Mouse (Mus musculus) forebrain, embryonic 13.5 days (tissue): Measurements from ENCODE around the gene Acsl1. TPM values are rescaled to one million over a fixed set of nuclear protein-coding genes. Genes with fewer than 3 reads are reported as not detected.

Experiments used
- ATAC-seq: fragments of 200-750 bp; cut with Nextera tagmentation; 2 replicates; pipeline ENCODE4 v1.8.0; 2017
- H3K27ac ChIP-seq: fragments of 300-500 bp; sonication (generic); 2 replicates; pipeline ENCODE4 v1.5.1; 2015; ENCODE audit warnings: inconsistent platforms, mild to moderate bottlenecking, moderate library complexity
- H3K27me3 ChIP-seq: fragments of 300-500 bp; sonication (generic); 2 replicates; pipeline ENCODE4 v1.6.1; 2015; ENCODE audit warnings: mild to moderate bottlenecking, inconsistent platforms
- H3K36me3 ChIP-seq: fragments of 300-500 bp; sonication (generic); 2 replicates; pipeline ENCODE4 v1.6.1; 2015; ENCODE audit warnings: mild to moderate bottlenecking, inconsistent platforms; ENCODE audit not compliant: poor library complexity, severe bottlenecking
- H3K4me1 ChIP-seq: fragments of 300-500 bp; sonication (generic); 2 replicates; pipeline ENCODE4 v1.6.1; 2015; ENCODE audit warnings: inconsistent platforms
- H3K4me2 ChIP-seq: fragments of 300-500 bp; sonication (generic); 2 replicates; pipeline ENCODE4 v1.6.1; 2015; ENCODE audit warnings: inconsistent platforms, mild to moderate bottlenecking, moderate library complexity
- H3K4me3 ChIP-seq: fragments of 300-500 bp; sonication (generic); 2 replicates; pipeline ENCODE4 v1.5.1; 2015; ENCODE audit warnings: mild to moderate bottlenecking, inconsistent platforms
- H3K9ac ChIP-seq: fragments of 300-500 bp; sonication (generic); 2 replicates; pipeline ENCODE4 v1.6.1; 2015; ENCODE audit warnings: mild to moderate bottlenecking, inconsistent platforms
- H3K9me3 ChIP-seq: fragments of 300-500 bp; sonication (generic); replicated peaks from 2 replicates; pipeline ENCODE4 v1.6.1; 2016; ENCODE audit warnings: inconsistent platforms
- WGBS: fragments of 180-500 bp; shearing (Covaris S2); methylation state at CpG from one replicate; pipeline ENCODE4 v1.1.7; 2015; 5-methylcytosine and 5-hydroxymethylcytosine counted together
- polyA plus RNA-seq: library from polyadenylated mRNA; unstranded; fragments of >200 nt; fragmentation: Nextera tagmentation; extraction: Ambion mirVana; gene quantifications from 2 replicates; pipeline ENCODE4 v1.2.1, GENCODE M21; 2015

Acsl1 gene
- polyA plus RNA-seq, 1 experiment from 2014 or later: 5.8 TPM

DNA sequence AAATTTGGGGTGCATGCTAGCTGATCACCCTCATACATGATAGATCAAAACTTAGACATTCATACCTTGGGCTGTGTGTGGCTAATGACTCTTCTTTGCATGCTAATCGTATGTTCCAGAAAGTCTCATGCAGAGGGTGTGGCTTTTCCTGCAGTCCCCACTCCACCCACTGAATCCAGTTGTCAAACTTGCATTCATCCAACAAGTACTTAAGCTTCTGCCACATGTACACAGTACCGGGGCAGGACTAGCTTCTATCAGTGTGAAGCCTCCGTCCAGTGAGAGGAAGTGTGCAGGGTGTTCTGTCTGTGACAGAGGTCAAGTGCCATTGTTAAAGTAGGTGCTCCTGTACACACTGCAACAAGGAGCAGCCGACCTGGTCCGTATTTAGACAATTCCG is 26.0 kb downstream of the Acsl1 start:
- 89% methylated on average over 6 of the region's 6 CpGs for WGBS
- no peaks in the 10 kb centered on the region for H3K36me3 ChIP-seq
- H3K9ac ChIP-seq: no peak overlapping the region

DNA sequence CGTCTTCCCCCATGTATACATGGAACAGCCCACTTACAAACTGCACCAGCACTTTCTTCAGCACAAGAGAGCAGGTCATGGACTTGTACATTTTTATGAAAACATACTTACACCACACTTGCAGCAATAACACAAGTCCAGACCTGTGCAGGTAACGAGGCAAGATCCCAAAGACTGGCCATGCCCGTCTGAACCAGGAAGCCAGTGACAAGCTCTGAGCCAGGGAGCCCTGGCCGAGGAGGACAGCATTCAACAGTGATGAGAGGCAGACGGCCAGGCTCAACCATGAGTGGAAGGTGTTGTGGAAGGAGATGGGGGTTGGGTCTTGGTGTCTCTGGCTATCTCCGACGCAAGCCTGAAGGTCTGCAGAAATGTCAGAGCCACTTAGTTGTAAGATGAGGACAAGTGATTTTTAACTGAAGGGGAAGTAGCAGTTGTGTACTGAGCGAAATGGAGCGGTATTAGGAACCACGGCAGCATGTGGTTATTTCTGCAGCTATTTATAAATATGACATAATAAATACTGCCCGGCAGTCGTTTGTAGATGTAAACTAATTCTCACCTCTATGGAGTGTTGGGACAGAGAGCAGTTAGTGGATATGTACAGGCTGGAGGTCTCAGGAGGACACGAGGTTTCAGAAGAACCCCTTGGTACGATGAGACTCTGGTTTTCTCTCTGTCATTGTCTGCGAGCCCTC is 26.6 kb downstream of the Acsl1 start:
- H3K4me1 ChIP-seq: peaks cover 9% of the 10 kb centered on the region
- H3K27me3 ChIP-seq: no peaks in the 10 kb centered on the region
- no peaks in the 10 kb centered on the region for H3K36me3 ChIP-seq
- no peak for ATAC-seq
- H3K9ac ChIP-seq: no peak overlapping the region
- 87% methylated on average over 15 of the region's 15 CpGs for WGBS
- H3K4me2 ChIP-seq: no peak overlapping the region
- no peaks in the 10 kb centered on the region for H3K9me3 ChIP-seq
- H3K27ac ChIP-seq: no peak overlapping the region
- no peak overlapping the region for H3K4me3 ChIP-seq

More for the DNA sequence above, 26.0 kb downstream of the Acsl1 start:
- Histone ChIP-seq H3K4me1 (peaks cover 7% of the 10 kb centered on the region), H3K9me3 (no peaks in the 10 kb centered on the region), H3K27me3 (no peaks in the 10 kb centered on the region), H3K4me2 (no peak overlapping the region), H3K4me3 (no peak overlapping the region), H3K27ac (no peak overlapping the region)
- no peak for ATAC-seq

DNA sequence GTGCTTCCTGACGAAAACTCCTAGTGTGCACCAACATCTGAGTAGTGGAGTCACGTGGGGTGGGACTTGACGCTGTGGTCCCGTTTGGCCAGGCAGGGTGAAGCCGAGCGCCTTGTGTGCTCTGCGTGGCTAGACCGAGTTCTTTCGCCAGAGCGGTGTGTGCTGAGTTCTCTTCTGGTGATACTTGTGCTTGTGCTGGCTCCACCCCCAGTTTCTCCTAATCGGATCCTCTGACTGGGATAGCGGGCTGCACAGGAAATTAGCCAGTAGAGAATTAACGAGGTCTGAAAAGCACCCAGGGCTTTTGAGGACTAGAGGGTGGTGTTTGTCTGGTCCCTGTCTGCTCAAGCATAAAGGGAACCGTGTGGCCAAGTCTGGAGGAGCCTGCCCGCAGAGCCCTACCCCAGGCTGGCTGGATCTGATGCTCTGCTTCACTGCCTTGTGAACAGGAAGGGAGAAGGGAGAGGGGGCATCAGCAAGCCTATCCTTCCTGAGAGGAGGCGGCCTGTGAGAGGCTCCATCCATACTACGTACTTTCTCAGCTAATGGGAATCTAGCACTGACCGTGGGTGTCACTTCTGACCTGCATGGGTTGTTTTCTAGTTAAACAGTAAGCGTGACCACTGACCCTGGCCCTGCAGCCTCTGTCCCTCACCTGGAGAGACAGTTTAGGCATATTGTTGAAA is 28.7 kb downstream of the Acsl1 start:
- no peak overlapping the region for H3K27ac ChIP-seq
- H3K9me3 ChIP-seq: no peaks in the 10 kb centered on the region
- H3K36me3 ChIP-seq: no peaks in the 10 kb centered on the region
- no peak overlapping the region for H3K4me3 ChIP-seq
- H3K27me3 ChIP-seq: no peaks in the 10 kb centered on the region
- H3K4me1 ChIP-seq: peaks cover 14% of the 10 kb centered on the region
- ATAC-seq: peak; percentile 55; the same call in 1 of the 2 replicates
- H3K4me2 ChIP-seq: peak overlapping the region; percentile 40
- no peak overlapping the region for H3K9ac ChIP-seq
- WGBS: 25% methylated on average over 19 of the region's 19 CpGs

DNA sequence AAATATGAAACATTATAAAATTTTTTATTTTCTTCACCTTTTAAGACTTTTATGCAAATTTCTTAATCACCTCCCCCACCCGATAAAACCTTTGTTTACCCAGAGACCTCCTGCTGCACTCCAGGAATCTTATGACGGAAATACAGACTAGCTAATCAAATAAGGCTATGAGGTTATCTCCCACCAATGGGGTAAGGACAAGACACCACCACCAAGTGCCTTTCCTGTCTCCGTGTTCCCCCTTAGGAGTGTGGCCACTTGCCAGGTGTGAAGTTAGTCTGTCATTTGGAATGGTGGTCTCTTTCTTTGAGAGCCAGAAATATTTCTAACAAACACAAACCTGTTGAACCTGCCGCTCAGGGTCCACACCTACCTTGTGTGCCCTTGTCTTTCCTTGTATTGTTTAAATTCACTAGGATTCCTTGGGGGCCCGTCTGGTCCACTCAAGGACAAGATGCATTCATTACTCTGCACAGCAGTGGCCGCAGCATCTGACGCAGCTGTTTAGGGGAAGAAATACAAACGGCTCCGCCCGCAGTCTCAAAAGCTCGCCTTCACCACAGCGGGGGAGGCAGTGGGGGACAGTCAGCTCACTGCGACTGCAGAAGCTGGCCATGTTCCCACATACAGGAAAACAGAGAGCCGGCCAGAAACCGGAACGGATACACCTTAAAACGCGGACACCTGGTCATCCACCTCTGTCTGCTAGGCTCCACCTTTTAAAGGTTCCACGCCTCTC is 31.7 kb downstream of the Acsl1 start:
- H3K36me3 ChIP-seq: no peaks in the 10 kb centered on the region
- peak overlapping the region; percentile 48 for H3K4me2 ChIP-seq
- H3K27me3 ChIP-seq: no peaks in the 10 kb centered on the region
- 20% methylated on average over 19 of the region's 19 CpGs for WGBS
- H3K4me1 ChIP-seq: peaks cover 14% of the 10 kb centered on the region
- peak overlapping the region; percentile 23 for H3K4me3 ChIP-seq
- H3K27ac ChIP-seq: no peak overlapping the region
- no peak overlapping the region for H3K9ac ChIP-seq
- H3K9me3 ChIP-seq: no peaks in the 10 kb centered on the region
- ATAC-seq: no peak

DNA sequence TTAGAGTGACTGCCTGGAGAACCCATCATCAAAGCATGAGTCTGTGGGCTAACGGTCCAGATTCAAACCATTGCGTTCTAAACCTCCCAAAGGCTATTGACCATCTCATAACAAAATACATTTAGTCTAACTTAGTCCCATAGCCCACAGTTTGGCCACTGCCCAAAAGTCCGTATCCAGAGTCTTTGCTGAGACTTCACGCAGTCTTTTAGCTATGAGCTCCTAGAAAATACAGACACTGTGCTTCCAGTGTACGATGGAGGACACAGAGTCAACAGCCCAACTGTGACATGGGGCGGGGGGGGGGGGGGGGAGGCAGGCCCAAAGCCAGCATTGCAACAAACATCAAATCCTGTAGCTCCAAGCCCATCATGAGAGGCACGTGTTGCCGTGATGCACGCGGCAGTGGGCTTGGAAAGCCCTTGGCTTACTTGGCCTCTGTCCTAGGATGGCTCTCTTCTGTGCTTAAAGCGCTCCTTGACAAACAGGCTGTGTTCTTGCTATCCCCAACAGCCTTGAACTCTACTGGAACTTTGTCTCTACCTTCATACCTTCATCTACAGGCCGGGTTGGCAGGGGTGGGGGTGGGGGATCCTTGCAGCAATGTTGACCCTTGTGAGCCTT is 32.3 kb downstream of the Acsl1 start:
- no peaks in the 10 kb centered on the region for H3K27me3 ChIP-seq
- peak overlapping the region; percentile 48 for H3K4me2 ChIP-seq
- no peaks in the 10 kb centered on the region for H3K36me3 ChIP-seq
- H3K27ac ChIP-seq: no peak overlapping the region
- 78% methylated on average over 12 of the region's 12 CpGs for WGBS
- H3K9ac ChIP-seq: no peak overlapping the region
- peaks cover 14% of the 10 kb centered on the region for H3K4me1 ChIP-seq
- H3K9me3 ChIP-seq: no peaks in the 10 kb centered on the region
- no peak for ATAC-seq
- peak overlapping the region; percentile 23 for H3K4me3 ChIP-seq

DNA sequence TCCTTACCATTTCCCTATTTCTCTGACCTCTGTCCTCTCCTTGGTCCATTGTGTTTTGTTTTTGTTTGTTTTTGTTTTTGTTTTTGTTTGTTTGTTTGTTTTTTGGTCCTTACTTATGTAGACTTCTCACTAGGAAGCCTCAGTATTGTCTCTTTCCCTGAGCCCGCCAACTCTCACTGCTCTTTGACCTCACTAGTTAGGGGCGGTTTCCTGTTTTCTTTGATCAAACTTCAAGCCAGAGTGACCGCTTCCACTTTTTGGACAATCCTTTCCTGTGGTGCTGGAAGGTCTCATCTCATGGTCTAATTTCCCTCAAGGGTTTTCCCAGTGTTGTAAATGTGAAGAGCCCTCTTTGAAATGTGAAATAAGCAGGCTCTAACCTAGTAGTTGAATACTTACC is 33.4 kb downstream of the Acsl1 start:
- ATAC-seq: no peak
- 73% methylated on average over 3 of the region's 3 CpGs for WGBS
- Histone ChIP-seq H3K4me3 (no peak overlapping the region), H3K9me3 (no peaks in the 10 kb centered on the region), H3K4me2 (no peak overlapping the region), H3K27me3 (no peaks in the 10 kb centered on the region), H3K9ac (no peak overlapping the region), H3K36me3 (no peaks in the 10 kb centered on the region), H3K27ac (no peak overlapping the region), H3K4me1 (peaks cover 12% of the 10 kb centered on the region)

DNA sequence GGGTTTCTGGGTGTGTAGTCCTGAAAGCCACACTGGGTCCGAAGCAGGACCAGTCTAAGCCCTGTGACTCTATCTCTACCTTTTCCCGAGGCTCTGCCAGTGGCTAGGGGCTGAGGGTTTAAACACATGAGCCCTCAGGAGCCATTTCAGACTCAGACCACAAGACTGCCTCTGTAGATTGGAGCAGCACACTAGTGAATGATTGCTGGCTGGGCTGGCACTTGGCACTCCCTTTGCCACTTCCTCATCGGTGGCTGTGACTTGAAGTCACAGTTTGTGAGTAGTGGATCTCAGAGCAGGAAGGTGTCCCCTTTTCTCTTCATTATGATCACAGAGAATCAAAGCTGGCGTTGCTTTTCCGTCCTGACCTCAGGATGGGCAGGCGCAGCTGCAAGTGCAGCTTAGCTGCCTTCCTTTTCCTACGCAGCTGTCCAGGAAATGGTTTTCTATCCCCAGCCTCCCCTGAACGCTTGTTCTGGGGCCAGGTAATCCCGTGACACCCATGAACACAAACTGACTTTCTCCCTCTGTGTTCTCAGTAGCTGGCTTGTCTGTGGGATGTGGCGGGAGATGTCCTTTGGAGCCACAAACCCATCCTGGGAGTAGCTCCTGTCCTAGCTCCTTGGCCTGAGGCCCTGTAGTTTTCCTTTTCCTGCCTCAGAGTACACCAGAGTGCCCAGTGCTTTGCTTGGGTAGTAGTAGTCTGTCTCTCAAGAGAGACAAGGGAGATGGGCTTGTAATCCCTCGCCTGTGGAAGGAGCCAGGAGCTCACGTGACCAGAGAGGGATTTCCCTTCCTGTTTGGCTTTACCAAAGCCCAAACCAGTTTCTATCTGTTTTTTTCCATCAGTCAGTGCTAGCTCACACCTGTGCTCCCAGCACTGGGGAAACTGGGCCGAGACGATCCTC is 37.9 kb downstream of the Acsl1 start:
- WGBS: 90% methylated on average over 14 of the region's 14 CpGs
- Histone ChIP-seq H3K4me2 (no peak overlapping the region), H3K9me3 (no peaks in the 10 kb centered on the region), H3K36me3 (no peaks in the 10 kb centered on the region), H3K9ac (no peak overlapping the region), H3K4me3 (no peak overlapping the region), H3K27ac (no peak overlapping the region), H3K4me1 (no peaks in the 10 kb centered on the region), H3K27me3 (no peaks in the 10 kb centered on the region)
- no peak for ATAC-seq

DNA sequence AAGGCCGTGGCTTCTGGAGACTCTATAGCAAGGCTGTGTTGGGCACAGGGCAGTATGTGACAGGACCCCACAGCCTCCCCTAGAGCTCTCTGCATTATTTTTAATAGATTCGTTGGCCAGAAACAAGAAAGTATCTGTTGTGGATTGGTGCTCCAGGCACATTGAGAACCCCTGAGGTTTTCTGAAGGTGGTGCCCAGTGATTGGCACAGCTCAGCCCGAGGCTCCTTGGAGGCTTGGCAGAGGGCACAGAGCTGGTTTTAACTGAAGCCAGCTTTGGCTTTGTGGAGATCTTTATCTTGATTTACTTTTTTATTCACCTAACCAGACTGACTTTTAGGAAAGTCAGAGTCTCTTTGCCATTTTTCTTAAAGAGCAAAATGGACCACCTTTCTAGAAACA is 38.6 kb downstream of the Acsl1 start:
- Histone ChIP-seq H3K9me3 (no peaks in the 10 kb centered on the region), H3K9ac (no peak overlapping the region), H3K4me1 (no peaks in the 10 kb centered on the region), H3K36me3 (no peaks in the 10 kb centered on the region), H3K27ac (no peak overlapping the region), H3K4me3 (no peak overlapping the region), H3K27me3 (no peaks in the 10 kb centered on the region), H3K4me2 (no peak overlapping the region)
- 78% methylated on average over 3 of the region's 3 CpGs for WGBS
- no peak for ATAC-seq

DNA sequence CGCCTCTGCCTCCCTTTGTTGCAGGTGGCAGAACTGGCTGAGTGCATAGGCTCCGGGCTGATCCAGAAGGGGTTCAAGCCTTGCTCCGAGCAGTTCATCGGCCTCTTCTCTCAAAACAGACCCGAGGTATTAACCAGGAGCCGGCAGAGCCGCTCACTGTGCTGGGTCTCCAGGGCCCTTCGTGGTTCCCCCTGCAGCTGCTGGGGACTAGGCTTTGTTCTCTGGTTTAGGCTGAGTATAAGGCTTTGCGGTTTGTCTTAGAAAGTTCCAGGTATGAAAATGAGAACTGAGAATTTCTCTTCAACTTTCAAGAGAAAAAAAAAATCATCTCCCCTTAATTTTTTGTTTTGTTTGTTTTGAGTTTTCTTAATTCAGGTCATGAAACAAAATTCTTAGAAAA is 40.5 kb downstream of the Acsl1 start:
- no peak overlapping the region for H3K27ac ChIP-seq
- H3K4me3 ChIP-seq: no peak overlapping the region
- WGBS: 76% methylated on average over 9 of the region's 9 CpGs
- ATAC-seq: no peak
- no peaks in the 10 kb centered on the region for H3K9me3 ChIP-seq
- H3K36me3 ChIP-seq: no peaks in the 10 kb centered on the region
- H3K9ac ChIP-seq: no peak overlapping the region
- no peak overlapping the region for H3K4me2 ChIP-seq
- no peaks in the 10 kb centered on the region for H3K4me1 ChIP-seq
- H3K27me3 ChIP-seq: no peaks in the 10 kb centered on the region

DNA sequence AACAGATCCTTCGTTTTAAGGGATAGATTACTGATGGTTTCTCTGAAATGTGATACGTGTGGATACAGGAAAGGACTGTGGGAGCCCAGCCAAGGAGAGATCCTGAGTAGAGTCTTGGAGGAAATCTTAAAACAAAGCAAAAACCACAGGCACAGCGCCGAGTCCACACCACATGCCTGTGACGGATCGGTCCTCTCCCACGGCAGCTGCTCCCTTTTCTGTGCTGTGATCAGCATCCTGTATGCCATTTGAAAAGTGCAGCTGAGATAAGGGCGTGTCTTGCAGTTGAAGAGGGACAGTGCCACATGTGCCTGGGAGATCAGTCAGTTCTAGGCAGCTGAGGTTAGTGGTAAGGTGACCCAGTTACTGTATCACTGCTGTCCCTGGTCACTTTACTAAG is 41.7 kb downstream of the Acsl1 start:
- ATAC-seq: no peak
- Histone ChIP-seq H3K4me3 (no peak overlapping the region), H3K9me3 (no peaks in the 10 kb centered on the region), H3K9ac (no peak overlapping the region), H3K27ac (no peak overlapping the region), H3K4me2 (no peak overlapping the region), H3K27me3 (no peaks in the 10 kb centered on the region), H3K36me3 (no peaks in the 10 kb centered on the region), H3K4me1 (no peaks in the 10 kb centered on the region)
- WGBS: 79% methylated on average over 8 of the region's 8 CpGs

DNA sequence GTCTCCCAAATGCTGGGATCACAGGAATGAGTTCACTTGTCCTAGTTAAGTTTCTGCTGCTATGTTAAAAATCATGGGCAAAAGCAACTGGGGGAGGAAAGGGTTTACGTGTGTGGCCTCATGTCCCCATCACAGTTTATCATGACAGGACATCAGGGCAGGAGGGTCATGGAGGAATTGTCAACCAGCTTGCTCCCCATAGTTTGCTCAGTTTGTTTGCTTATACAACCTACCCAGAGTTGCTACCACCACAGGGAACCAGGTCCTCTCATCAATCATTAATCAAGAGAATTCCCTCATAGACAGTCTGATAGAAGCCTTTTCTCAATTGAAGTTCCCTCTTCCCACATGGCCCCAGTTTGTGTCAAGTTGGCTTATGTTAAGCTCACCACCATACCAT is 43.2 kb downstream of the Acsl1 start:
- H3K27me3 ChIP-seq: no peaks in the 10 kb centered on the region
- no peak overlapping the region for H3K4me3 ChIP-seq
- H3K9ac ChIP-seq: no peak overlapping the region
- H3K4me1 ChIP-seq: no peaks in the 10 kb centered on the region
- 100% methylated on average over 1 of the region's 1 CpGs for WGBS
- ATAC-seq: no peak
- no peak overlapping the region for H3K27ac ChIP-seq
- no peak overlapping the region for H3K4me2 ChIP-seq
- no peaks in the 10 kb centered on the region for H3K36me3 ChIP-seq
- H3K9me3 ChIP-seq: no peaks in the 10 kb centered on the region
